Mouse (Mus musculus) MEL (cell line): ENCODE results near the gene Vsig10. TPM values are rescaled to one million over a fixed set of nuclear protein-coding genes. Genes with fewer than 3 reads are reported as not detected.
A peak's percentile ranks its signal among the peaks of the same experiment; 100 is the strongest.

Experiments used
- DNase-seq: peaks from one replicate; pipeline ENCODE4 v3.0.0; 2011; ENCODE audit warnings: low read depth, low spot score
- H3K27ac ChIP-seq: 2 replicates; pipeline ENCODE4 v1.5.1; 2012; ENCODE audit warnings: low read depth, mild to moderate bottlenecking, control low read depth, low read length, moderate library complexity; ENCODE audit not compliant: control insufficient read depth
- H3K27me3 ChIP-seq, 2 experiments: fragments of 150-350 bp in 1 of 2; sonication (generic) in 1 of 2; 2 replicates each; pipeline ENCODE4 v1.6.1; 2012; ENCODE audit warnings: low read length in 2 of 2, mild to moderate bottlenecking in 2 of 2, improper control_type of control experiment in 1 of 2, moderate library complexity in 1 of 2; ENCODE audit not compliant: insufficient read depth in 2 of 2, control insufficient read depth in 1 of 2
- H3K36me3 ChIP-seq, 2 experiments: 2 replicates each; pipeline ENCODE4 v1.6.1; 2012 to 2014; ENCODE audit warnings: low read length in 2 of 2, improper control_type of control experiment in 1 of 2, inconsistent platforms in 1 of 2, mild to moderate bottlenecking in 1 of 2; ENCODE audit not compliant: insufficient read depth in 2 of 2, control insufficient read depth in 1 of 2
- H3K4me1 ChIP-seq, 2 experiments: fragments of 150-350 bp in 1 of 2; sonication (generic) in 1 of 2; 2 replicates each; pipeline ENCODE4 v1.6.1; 2012; ENCODE audit warnings: low read length in 2 of 2, improper control_type of control experiment in 1 of 2, mild to moderate bottlenecking in 1 of 2; ENCODE audit not compliant: insufficient read depth in 2 of 2, control insufficient read depth in 1 of 2
- H3K4me3 ChIP-seq, 2 experiments: fragments of 150-350 bp in 1 of 2; sonication (generic) in 1 of 2; 2 replicates each; pipeline ENCODE4 v1.5.1; 2012; ENCODE audit warnings: low read depth in 2 of 2, low read length in 2 of 2, mild to moderate bottlenecking in 2 of 2, moderate library complexity in 2 of 2, control low read depth in 1 of 2, improper control_type of control experiment in 1 of 2; ENCODE audit not compliant: control insufficient read depth in 1 of 2, insufficient read depth in 1 of 2
- H3K79me2 ChIP-seq: 2 replicates; pipeline ENCODE4 v1.6.1; 2012; ENCODE audit warnings: mild to moderate bottlenecking, low read length, moderate library complexity; ENCODE audit not compliant: control insufficient read depth, poor library complexity, insufficient read depth
- H3K9ac ChIP-seq: 2 replicates; pipeline ENCODE4 v1.6.1; 2012; ENCODE audit warnings: low read depth, mild to moderate bottlenecking, control low read depth, low read length, moderate library complexity; ENCODE audit not compliant: control insufficient read depth, poor library complexity, severe bottlenecking
- H3K9me3 ChIP-seq: fragments of 150-350 bp; sonication (generic); replicated peaks from 2 replicates; pipeline ENCODE4 v1.6.1; 2012; ENCODE audit warnings: mild to moderate bottlenecking, low read length, improper control_type of control experiment, moderate library complexity; ENCODE audit not compliant: insufficient read depth
- CTCF ChIP-seq, 3 experiments: IDR thresholded peaks in 2 of 3; conservative IDR thresholded peaks in 1 of 3; 2 replicates each; pipeline ENCODE4 v1.5.1; 2011 to 2012; ENCODE audit warnings: low read length in 3 of 3, low read depth in 2 of 3, mild to moderate bottlenecking in 2 of 3, improper control_type of control experiment in 1 of 3, inconsistent platforms in 1 of 3, mixed read lengths in 1 of 3, moderate library complexity in 1 of 3; ENCODE audit not compliant: control insufficient read depth in 1 of 3, insufficient read depth in 1 of 3, poor library complexity in 1 of 3, severe bottlenecking in 1 of 3
- ETS1 ChIP-seq: IDR thresholded peaks from 2 replicates; pipeline ENCODE4 v1.6.1; 2012; ENCODE audit warnings: low read depth, mild to moderate bottlenecking, inconsistent platforms, low read length, improper control_type of control experiment, moderate library complexity
- GATA1 ChIP-seq: IDR thresholded peaks from 2 replicates; pipeline ENCODE4 v1.6.1; 2011; ENCODE audit warnings: low read depth, low read length, improper control_type of control experiment
- MAZ ChIP-seq: IDR thresholded peaks from 2 replicates; pipeline ENCODE4 v1.6.1; 2012; ENCODE audit warnings: low read depth, mild to moderate bottlenecking, inconsistent platforms, low read length, improper control_type of control experiment
- NELFE ChIP-seq: IDR thresholded peaks from 2 replicates; pipeline ENCODE4 v1.6.1; 2011; ENCODE audit warnings: low read depth, low read length, improper control_type of control experiment
- POLR2A ChIP-seq, 2 experiments: IDR thresholded peaks; 2 replicates each; pipeline ENCODE4 v1.6.1; 2011 to 2012; ENCODE audit warnings: low read length in 2 of 2, mild to moderate bottlenecking in 2 of 2, control low read depth in 1 of 2, improper control_type of control experiment in 1 of 2, low read depth in 1 of 2, moderate library complexity in 1 of 2; ENCODE audit not compliant: control insufficient read depth in 1 of 2, insufficient read depth in 1 of 2, poor library complexity in 1 of 2
- POLR2AphosphoS5 ChIP-seq: IDR thresholded peaks from 2 replicates; pipeline ENCODE4 v1.6.1; 2012; ENCODE audit warnings: low read depth, borderline replicate concordance, mild to moderate bottlenecking, inconsistent platforms, low read length, moderate library complexity, mixed read lengths
- SIN3A ChIP-seq: IDR thresholded peaks from 2 replicates; pipeline ENCODE4 v1.6.1; 2012; ENCODE audit warnings: low read length, improper control_type of control experiment, inconsistent platforms
- TBP ChIP-seq: IDR thresholded peaks from 2 replicates; pipeline ENCODE4 v1.8.0; 2011; ENCODE audit warnings: low read depth, low read length, improper control_type of control experiment
- USF1 ChIP-seq: IDR thresholded peaks from 2 replicates; pipeline ENCODE4 v1.6.1; 2014; ENCODE audit warnings: low read depth, mild to moderate bottlenecking, inconsistent platforms, low read length, improper control_type of control experiment, moderate library complexity
- ZC3H11A ChIP-seq: IDR thresholded peaks from 2 replicates; pipeline ENCODE4 v1.6.1; 2012; ENCODE audit warnings: low read depth, mild to moderate bottlenecking, inconsistent platforms, low read length, improper control_type of control experiment
- ZKSCAN1 ChIP-seq: IDR thresholded peaks from 2 replicates; pipeline ENCODE4 v1.6.1; 2012; ENCODE audit warnings: low read depth, mild to moderate bottlenecking, inconsistent platforms, low read length, improper control_type of control experiment, moderate library complexity
- ZNF384 ChIP-seq: IDR thresholded peaks from 2 replicates; pipeline ENCODE4 v1.6.1; 2012; ENCODE audit warnings: low read depth, mild to moderate bottlenecking, inconsistent platforms, low read length, improper control_type of control experiment
- polyA plus RNA-seq, 2 experiments: library from polyadenylated mRNA; stranded (reverse) in 1 of 2; unstranded in 1 of 2; fragments of >175 nt in 1 of 2; fragments of >200 nt in 1 of 2; gene quantifications; 2 replicates each; pipeline versions ENCODE4 v1.2.1 to v1.2.4; 2012; ENCODE audit warnings: low replicate concordance in 2 of 2, low read depth in 1 of 2; ENCODE audit not compliant: insufficient read length in 2 of 2, insufficient read depth in 1 of 2, missing spikeins in 1 of 2
- total RNA-seq: library from RNA; depleted of rRNA; stranded (reverse); fragments of 300-350 nt; gene quantifications from 2 replicates; pipeline ENCODE4 v1.2.3, GENCODE M21; 2012

The Vsig10 gene
- total and polyA plus RNA-seq, 3 experiments, result 5.3 to 8.9 TPM; not detected in 1

- H3K27ac ChIP-seq, result peak overlapping the region; percentile 5; the same call in 1 of the 2 replicates
- H3K27me3 ChIP-seq, result no peaks in the 10 kb centered on the region
- H3K9me3 ChIP-seq, result no peaks in the 10 kb centered on the region
- peak; percentile 50 for DNase-seq
- 0 out of 2 replicates have a peak, but pooled peaks have one; percentile 18 for TF ChIP-seq SIN3A
- TF ChIP-seq MAZ, result no peak
- peak; percentile 34; the same call in 1 of the 2 replicates for TF ChIP-seq GATA1
- TF ChIP-seq TBP, result no peak
- no peak for TF ChIP-seq POLR2AphosphoS5
- TF ChIP-seq NELFE, result no peak
- peak in 2 of 3 experiments; percentile 14 to 31; a peak in 2 of 6 replicates for TF ChIP-seq CTCF (IDR thresholded peaks at IDR 0.05 in 2 of 3, conservative IDR thresholded peaks at IDR 0.05 in 1 of 3; ENCODE audit: control insufficient read depth in 1 of 3, insufficient read depth in 1 of 3, low read depth in 2 of 3, low read length in 3 of 3, poor library complexity in 1 of 3, severe bottlenecking in 1 of 3)
- 0 out of 2 replicates have a peak, but pooled peaks have one; percentile 27 for TF ChIP-seq ZNF384
- H3K36me3 ChIP-seq, result peaks cover 0 to 33% of the 10 kb centered on the region in 2 experiments; a peak in 2 of 4 replicates
- peak overlapping the region; percentile 59; the same call in 1 of the 2 replicates for H3K9ac ChIP-seq
- H3K4me3 ChIP-seq, result peak overlapping the region; percentile 51 to 62; a peak in 1 of 4 replicates
- peaks cover 10 to 29% of the 10 kb centered on the region in 2 experiments; a peak in 3 of 4 replicates for H3K4me1 ChIP-seq
- H3K79me2 ChIP-seq, result peaks cover 9% of the 10 kb centered on the region
Measured at GRCm38 (mm10) chr5:117355648-117356303, 36.9 kb downstream of the Vsig10 start.

GRCm38 (mm10) chr5:117356365-117357128, 37.7 kb downstream of the Vsig10 start:
- Histone ChIP-seq H3K4me1 (peaks cover 14 to 35% of the 10 kb centered on the region in 2 experiments), H3K27ac (peak overlapping the region; percentile 37; the same call in 1 of the 2 replicates), H3K9me3 (no peaks in the 10 kb centered on the region), H3K27me3 (no peaks in the 10 kb centered on the region), H3K36me3 (peaks cover 0 to 35% of the 10 kb centered on the region in 2 experiments; a peak in 2 of 4 replicates), H3K4me3 (peak overlapping the region; percentile 51 to 62)
- DNase-seq, result peak; percentile 38
- 0 out of 4 replicates have a peak, but pooled peaks of 1 of the 2 experiments have one; percentile 11 for TF ChIP-seq POLR2A (IDR thresholded peaks at IDR 0.05; ENCODE audit: control insufficient read depth in 1 of 2, insufficient read depth in 1 of 2, low read depth in 1 of 2, low read length in 2 of 2, poor library complexity in 1 of 2)
- no peak for TF ChIP-seq ZC3H11A
- TF ChIP-seq, all 39 proteins: peak for 1
- H3K9ac ChIP-seq, result peak overlapping the region; percentile 59
- H3K79me2 ChIP-seq, result peaks cover 9% of the 10 kb centered on the region

- H3K9ac ChIP-seq, result peak within 1 kb of the TSS; percentile 95
- peaks cover 0 to 38% of the 10 kb centered on the region in 2 experiments; a peak in 2 of 4 replicates for H3K36me3 ChIP-seq
- H3K27ac ChIP-seq, result peak within 1 kb of the TSS; percentile 72
- DNase-seq, result peak; percentile 70
- H3K9me3 ChIP-seq, result no peaks in the 10 kb centered on the region
- peak within 1 kb of the TSS; percentile 86 to 95 for H3K4me3 ChIP-seq
- H3K79me2 ChIP-seq, result peaks cover 9% of the 10 kb centered on the region
- TF ChIP-seq USF1, result peak; percentile 82
- peak; percentile 36; the same call in 1 of the 2 replicates for TF ChIP-seq ETS1
- no peak for TF ChIP-seq ZKSCAN1
- no peak for TF ChIP-seq ZC3H11A
- TF ChIP-seq, all 39 proteins: peak for 2
- Histone ChIP-seq H3K4me1 (peaks cover 17 to 40% of the 10 kb centered on the region in 2 experiments), H3K27me3 (no peaks in the 10 kb centered on the region)
Measured at GRCm38 (mm10) chr5:117357129-117357477, 38.2 kb downstream of the Vsig10 start, which contains the start of gene Wsb2. Gene Wsb2 (plus strand): TSS chr5:117357304.
